Mouse (Mus musculus) intestine, postnatal 0 days (tissue): Measurements from ENCODE around the gene Corin. TPM values are rescaled to one million over a fixed set of nuclear protein-coding genes. Genes with fewer than 3 reads are reported as not detected.
A peak's percentile ranks its signal among the peaks of the same experiment; 100 is the strongest.

Experiments used
- ATAC-seq: fragments of 200-750 bp; cut with Nextera tagmentation; 2 replicates; pipeline ENCODE4 v1.8.0; 2017; ENCODE audit warnings: mild to moderate bottlenecking, moderate TSS enrichment, moderate library complexity
- H3K27ac ChIP-seq: fragments of 300-500 bp; sonication (generic); 2 replicates; pipeline ENCODE4 v1.5.1; 2014; ENCODE audit warnings: mild to moderate bottlenecking, low read depth, low read length, moderate library complexity
- H3K27me3 ChIP-seq: fragments of 300-500 bp; sonication (generic); replicated peaks from 2 replicates; pipeline ENCODE4 v1.6.1; 2014; ENCODE audit warnings: low read length, mixed read lengths; ENCODE audit not compliant: control insufficient read depth, insufficient read depth
- H3K36me3 ChIP-seq: fragments of 300-500 bp; sonication (generic); 2 replicates; pipeline ENCODE4 v1.6.1; 2014; ENCODE audit warnings: mild to moderate bottlenecking, moderate library complexity; ENCODE audit not compliant: control insufficient read depth, insufficient read depth
- H3K4me1 ChIP-seq: fragments of 300-500 bp; sonication (generic); replicated peaks from 2 replicates; pipeline ENCODE4 v1.6.1; 2014; ENCODE audit warnings: antibody characterized with exemption, low read length, mixed read lengths; ENCODE audit not compliant: control insufficient read depth, insufficient read depth
- H3K4me2 ChIP-seq: fragments of 300-500 bp; sonication (generic); replicated peaks from 2 replicates; pipeline ENCODE4 v1.6.1; 2014; ENCODE audit warnings: low read depth, mild to moderate bottlenecking, moderate library complexity
- H3K4me3 ChIP-seq: fragments of 300-500 bp; sonication (generic); 2 replicates; pipeline ENCODE4 v1.5.1; 2014; ENCODE audit warnings: low read depth, low read length
- H3K9ac ChIP-seq: fragments of 300-500 bp; sonication (generic); 2 replicates; pipeline ENCODE4 v1.6.1; 2014; ENCODE audit warnings: mild to moderate bottlenecking, low read depth, low read length
- H3K9me3 ChIP-seq: fragments of 300-500 bp; sonication (generic); 2 replicates; pipeline ENCODE4 v1.6.1; 2016; ENCODE audit warnings: mixed run types; ENCODE audit not compliant: control insufficient read depth
- CTCF ChIP-seq: sonication (generic); IDR thresholded peaks from 2 replicates; pipeline ENCODE4 v1.5.1; 2016; ENCODE audit warnings: low read depth, mild to moderate bottlenecking, control low read depth, antibody characterized with exemption, moderate library complexity
- WGBS: fragments of 180-500 bp; shearing (Covaris S2); extraction: QIAGEN DNeasy Blood & Tissue Kit; methylation state at CpG from one replicate; pipeline ENCODE4 v1.1.7; 2014; 5-methylcytosine and 5-hydroxymethylcytosine counted together
- polyA plus RNA-seq: library from polyadenylated mRNA; unstranded; fragments of >200 nt; fragmentation: Nextera tagmentation; extraction: Ambion mirVana; gene quantifications from 2 replicates; pipeline ENCODE4 v1.2.1, GENCODE M21; 2015

The Corin gene
- polyA plus RNA-seq, 1 experiment from 2014 or later = 0.09 TPM

GRCm38 (mm10) chr5:72452750-72453149 lies 51.5 kb downstream of the Corin start:
- H3K9me3 ChIP-seq = no peaks in the 10 kb centered on the region
- no peaks in the 10 kb centered on the region for H3K36me3 ChIP-seq
- no peak for ATAC-seq
- TF ChIP-seq CTCF = no peak
- H3K9ac ChIP-seq = no peak overlapping the region
- no peaks in the 10 kb centered on the region for H3K27me3 ChIP-seq
- no peak overlapping the region for H3K27ac ChIP-seq
- H3K4me2 ChIP-seq = no peak overlapping the region
- no peak overlapping the region for H3K4me3 ChIP-seq
- H3K4me1 ChIP-seq = no peaks in the 10 kb centered on the region
- WGBS = 76% methylated on average over 4 of the region's 4 CpGs

GRCm38 (mm10) chr5:72448846-72449245 lies 55.4 kb downstream of the Corin start:
- H3K9me3 ChIP-seq = no peaks in the 10 kb centered on the region
- ATAC-seq = no peak
- H3K4me3 ChIP-seq = no peak overlapping the region
- TF ChIP-seq CTCF = no peak
- no peaks in the 10 kb centered on the region for H3K4me1 ChIP-seq
- 56% methylated on average over 2 of the region's 2 CpGs for WGBS
- H3K27me3 ChIP-seq = no peaks in the 10 kb centered on the region
- no peaks in the 10 kb centered on the region for H3K36me3 ChIP-seq
- no peak overlapping the region for H3K4me2 ChIP-seq
- no peak overlapping the region for H3K9ac ChIP-seq
- H3K27ac ChIP-seq = no peak overlapping the region

GRCm38 (mm10) chr5:72446104-72446503 lies 58.2 kb downstream of the Corin start:
- H3K4me2 ChIP-seq = no peak overlapping the region
- no peak for TF ChIP-seq CTCF
- no peak overlapping the region for H3K9ac ChIP-seq
- no peaks in the 10 kb centered on the region for H3K4me1 ChIP-seq
- WGBS = 92% methylated on average over 11 of the region's 11 CpGs
- no peaks in the 10 kb centered on the region for H3K27me3 ChIP-seq
- no peak for ATAC-seq
- no peak overlapping the region for H3K4me3 ChIP-seq
- no peaks in the 10 kb centered on the region for H3K36me3 ChIP-seq
- no peak overlapping the region for H3K27ac ChIP-seq
- H3K9me3 ChIP-seq = no peaks in the 10 kb centered on the region

- 75% methylated on average over 11 of the region's 11 CpGs for WGBS
- Histone ChIP-seq H3K4me1 (no peaks in the 10 kb centered on the region), H3K27me3 (no peaks in the 10 kb centered on the region), H3K4me2 (no peak overlapping the region), H3K4me3 (no peak overlapping the region), H3K27ac (no peak overlapping the region), H3K9me3 (no peaks in the 10 kb centered on the region), H3K36me3 (no peaks in the 10 kb centered on the region), H3K9ac (no peak overlapping the region)
- peak; percentile 37 for TF ChIP-seq CTCF
- ATAC-seq = no peak
Observed at GRCm38 (mm10) chr5:72443946-72444345, 60.3 kb downstream of the Corin start.

GRCm38 (mm10) chr5:72443007-72443406 lies 61.3 kb downstream of the Corin start:
- Histone ChIP-seq H3K4me1 (no peaks in the 10 kb centered on the region), H3K9me3 (no peaks in the 10 kb centered on the region), H3K36me3 (no peaks in the 10 kb centered on the region), H3K27ac (no peak overlapping the region), H3K27me3 (no peaks in the 10 kb centered on the region), H3K9ac (no peak overlapping the region), H3K4me3 (no peak overlapping the region), H3K4me2 (no peak overlapping the region)
- no peak for TF ChIP-seq CTCF
- no peak for ATAC-seq
- WGBS = 71% methylated on average over 4 of the region's 4 CpGs

- Histone ChIP-seq H3K36me3 (no peaks in the 10 kb centered on the region), H3K9me3 (no peaks in the 10 kb centered on the region), H3K4me3 (no peak overlapping the region), H3K9ac (no peak overlapping the region), H3K4me1 (no peaks in the 10 kb centered on the region), H3K4me2 (no peak overlapping the region), H3K27ac (no peak overlapping the region), H3K27me3 (no peaks in the 10 kb centered on the region)
- no peak for TF ChIP-seq CTCF
- WGBS = 46% methylated on average over 10 of the region's 10 CpGs
- ATAC-seq = no peak
Observed at GRCm38 (mm10) chr5:72441181-72441580, 63.1 kb downstream of the Corin start.

- H3K9me3 ChIP-seq = no peaks in the 10 kb centered on the region
- ATAC-seq = no peak
- no peaks in the 10 kb centered on the region for H3K4me1 ChIP-seq
- WGBS = 84% methylated on average over 11 of the region's 11 CpGs
- H3K27ac ChIP-seq = no peak overlapping the region
- H3K27me3 ChIP-seq = no peaks in the 10 kb centered on the region
- no peaks in the 10 kb centered on the region for H3K36me3 ChIP-seq
- no peak for TF ChIP-seq CTCF
- no peak overlapping the region for H3K9ac ChIP-seq
- H3K4me2 ChIP-seq = no peak overlapping the region
- H3K4me3 ChIP-seq = no peak overlapping the region
Observed at GRCm38 (mm10) chr5:72435085-72435484, 69.2 kb downstream of the Corin start.
